Mouse (Mus musculus) neutrophil, adult 5-6 weeks (primary cell): ENCODE results near the gene Rnpep. TPM values are rescaled to one million over a fixed set of nuclear protein-coding genes. Genes with fewer than 3 reads are reported as not detected.
A peak's percentile ranks its signal among the peaks of the same experiment; 100 is the strongest.

Experiments
- ATAC-seq: fragments of 151-379, 151-347 bp; 2 replicates; pipeline ENCODE4 v1.8.0; 2017; ENCODE audit warnings: mild to moderate bottlenecking, moderate TSS enrichment; ENCODE audit not compliant: insufficient number of reproducible peaks, poor library complexity, low FRiP score, severe bottlenecking; ENCODE audit errors: extremely low read depth
- total RNA-seq: library from RNA; stranded (forward); fragments of 200-1000 nt; gene quantifications from 2 replicates; pipeline ENCODE4 v1.2.3, GENCODE M21; 2017

Rnpep gene
- 70.6 and 71.6 TPM in 2 replicates for total RNA-seq

GRCm38 (mm10) chr1:135283826-135284291 lies at the start of gene Rnpep:
Gene Rnpep (minus strand): TSS chr1:135284084.
- ATAC-seq = peak; percentile 32

DNA sequence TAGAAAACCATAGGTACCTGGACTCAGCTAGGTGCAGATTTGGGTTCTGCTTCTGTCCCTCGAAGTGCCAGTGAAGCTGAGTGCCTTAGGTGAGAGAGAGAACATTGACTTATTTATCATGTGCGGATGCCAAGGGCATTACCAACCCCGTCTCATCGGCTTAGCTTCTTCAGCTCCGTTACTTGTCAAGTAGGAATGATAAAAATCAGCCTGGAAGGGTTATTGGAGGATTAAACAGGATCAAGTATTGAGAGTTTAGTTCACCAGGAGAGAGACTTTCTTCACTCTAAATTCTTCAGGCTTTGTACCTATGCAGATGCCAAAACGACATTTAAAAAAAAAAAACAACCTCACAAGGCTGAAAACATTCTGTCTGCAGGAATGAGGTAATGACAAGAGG lies 46.7 kb upstream of the Rnpep start:
- no peak for ATAC-seq

DNA sequence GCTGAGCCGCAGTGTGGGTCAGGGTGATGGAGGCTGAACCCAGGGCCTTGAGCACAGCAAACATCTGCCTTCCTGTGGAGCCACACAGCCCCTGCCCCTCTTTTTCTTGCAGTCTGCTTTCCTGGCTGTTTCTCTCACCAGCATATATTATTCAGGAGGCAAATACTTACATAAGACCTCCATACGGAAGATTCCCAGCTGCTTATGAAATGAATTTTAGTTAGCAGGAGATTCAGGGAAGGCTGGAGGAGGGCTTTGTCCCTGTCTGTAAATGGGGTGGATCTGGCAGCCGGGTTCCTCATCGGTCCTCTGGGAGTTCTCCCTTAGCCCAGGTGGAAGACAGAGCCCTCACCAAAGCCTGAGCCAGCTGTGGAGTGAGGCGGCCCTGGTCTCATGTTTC lies 44.5 kb upstream of the Rnpep start:
- ATAC-seq = no peak

GRCm38 (mm10) chr1:135325934-135326333 lies 42.0 kb upstream of the Rnpep start:
- no peak for ATAC-seq

DNA sequence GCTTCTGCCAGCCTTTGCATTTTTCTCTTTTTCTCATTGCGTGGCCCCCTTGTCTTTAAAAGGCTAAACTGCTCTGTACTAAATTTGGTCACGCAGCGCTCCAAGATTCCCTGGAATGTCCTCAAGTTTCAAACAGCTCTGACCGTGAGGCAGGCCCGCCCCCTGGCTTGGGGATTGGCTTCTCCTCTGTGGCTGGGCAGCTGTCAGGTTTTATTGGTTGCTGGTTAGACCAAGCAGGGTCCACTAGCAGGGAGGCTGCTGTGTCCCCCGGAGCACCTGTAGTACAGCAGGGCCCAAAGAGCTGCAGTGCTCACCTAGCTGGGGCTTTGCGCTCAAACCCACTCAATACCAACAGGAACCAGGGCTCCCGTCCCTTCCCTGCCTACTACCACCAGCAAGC lies 40.7 kb upstream of the Rnpep start, which contains the start of gene Lmod1:
Gene Lmod1, plus strand, starts transcription at position 237 of the 400 bp plus-strand sequence.
- ATAC-seq = no peak

DNA sequence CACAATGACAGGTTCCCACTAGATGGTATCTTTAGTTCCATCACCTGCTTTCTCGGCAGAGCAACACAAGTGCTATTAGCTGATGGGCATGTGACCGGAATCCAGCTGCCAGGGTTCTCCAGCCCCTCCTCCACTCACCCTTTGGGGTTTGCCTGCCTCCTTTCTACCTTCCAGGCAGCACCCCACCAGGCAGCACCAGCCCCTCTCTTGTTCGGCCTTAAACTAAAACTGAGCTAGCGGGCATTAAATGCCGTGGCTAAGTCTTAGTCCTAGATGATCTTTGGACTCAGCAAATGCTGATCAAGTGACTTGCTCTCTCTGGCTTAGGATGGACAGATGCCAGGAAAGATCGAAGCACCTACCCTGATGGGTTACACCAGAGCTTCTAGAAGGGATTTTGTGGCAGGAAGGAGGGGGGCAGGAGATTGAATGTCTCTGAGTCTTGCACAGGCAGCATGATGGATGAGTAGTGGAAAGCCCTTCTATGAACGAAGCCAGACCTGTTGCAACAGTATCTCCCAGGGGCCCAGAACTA lies 39.5 kb upstream of the Rnpep start:
- no peak for ATAC-seq

DNA sequence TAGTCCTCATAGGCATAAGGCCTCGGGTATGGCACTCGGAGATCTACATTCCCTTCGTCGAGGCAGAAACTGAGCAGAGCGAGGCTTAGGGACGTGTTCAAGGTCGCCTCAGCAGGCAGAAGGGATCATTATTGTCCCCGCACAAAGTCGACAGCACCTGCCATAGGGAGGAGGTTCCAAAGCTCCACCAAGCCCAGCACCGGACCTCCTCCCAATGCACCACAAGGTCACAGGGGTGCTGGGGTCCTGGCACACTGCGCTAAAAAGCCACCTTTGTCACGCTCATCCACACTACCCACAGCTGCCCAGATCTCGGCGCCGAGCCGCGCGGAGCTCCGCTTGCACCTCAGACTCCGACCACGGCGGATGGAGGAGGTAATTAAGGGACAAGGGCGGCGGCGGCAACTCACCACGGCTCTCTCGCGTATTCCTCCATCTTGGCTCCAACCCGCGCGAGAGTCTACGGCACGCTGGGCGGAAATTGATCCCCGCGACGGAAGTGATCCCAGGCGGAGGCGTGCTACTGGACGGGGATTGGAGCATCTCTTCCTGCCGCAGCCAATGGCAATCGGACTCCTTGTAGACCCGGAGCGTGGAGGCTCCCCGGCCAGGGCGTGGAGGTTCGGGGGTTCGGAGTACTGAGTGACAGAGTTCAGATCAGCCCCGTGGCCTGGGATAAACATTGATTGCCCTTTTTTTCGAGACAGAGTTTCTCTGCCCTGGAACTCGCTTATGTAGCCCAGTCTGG lies 29.6 kb upstream of the Rnpep start, which contains the start of gene Timm17a:
Gene Timm17a, minus strand, starts transcription at position 495 of the 748 bp plus-strand sequence.
- ATAC-seq = peak; percentile 97

GRCm38 (mm10) chr1:135312201-135312600 lies 28.3 kb upstream of the Rnpep start:
- ATAC-seq = no peak

DNA sequence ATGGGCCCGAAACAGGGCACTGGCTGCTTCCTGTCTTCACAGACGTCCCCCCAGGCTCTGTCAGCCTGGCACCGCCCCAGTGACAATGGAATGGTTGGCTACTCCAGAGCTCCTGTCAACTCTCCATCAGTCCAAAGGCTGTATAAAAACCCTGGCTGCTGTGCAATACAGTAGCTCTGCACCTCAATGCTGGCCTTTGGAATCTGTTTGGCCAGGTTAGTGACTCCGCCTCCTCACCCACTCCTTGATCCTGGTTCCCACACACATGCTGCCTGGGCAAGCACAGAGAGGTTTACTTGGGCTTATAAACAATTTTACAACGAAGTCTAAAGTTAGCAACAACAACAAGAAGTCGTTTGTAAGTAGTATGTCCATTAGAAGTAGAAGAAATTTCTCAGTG lies 27.5 kb upstream of the Rnpep start:
- no peak for ATAC-seq

GRCm38 (mm10) chr1:135290908-135291307 lies 7.0 kb upstream of the Rnpep start:
- no peak for ATAC-seq

- no peak for ATAC-seq
Observed at GRCm38 (mm10) chr1:135286311-135286710, 2.4 kb upstream of the Rnpep start.

DNA sequence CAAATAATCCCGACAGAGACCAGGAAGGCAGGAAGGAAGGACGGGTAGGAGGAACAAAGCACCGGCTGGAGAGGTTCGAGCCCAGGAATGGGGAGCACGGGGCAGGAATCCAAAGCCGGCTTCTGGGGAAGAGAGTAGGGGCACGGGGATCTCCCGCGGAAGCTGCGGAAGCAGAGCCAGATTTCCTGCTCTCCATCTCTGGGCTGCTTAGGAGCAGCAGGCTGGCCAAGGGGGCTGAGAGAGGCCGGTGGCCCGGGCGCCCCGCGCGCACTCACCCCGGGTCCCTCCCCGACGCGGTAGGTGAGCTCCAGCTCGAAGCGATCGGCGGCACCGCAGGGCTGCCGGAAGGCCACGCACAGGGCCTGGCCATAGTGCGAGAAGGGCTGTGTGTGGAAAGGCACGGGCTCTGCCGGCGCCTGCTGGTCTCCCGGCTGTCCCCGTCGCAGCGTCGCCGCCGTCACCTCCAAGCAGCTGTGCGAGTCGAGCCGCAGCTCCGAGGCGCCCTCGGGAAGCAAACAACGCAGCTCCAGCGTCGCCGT lies 528 bp downstream of the Rnpep start:
- ATAC-seq = peak; percentile 30; the same call in 1 of the 2 replicates

GRCm38 (mm10) chr1:135282536-135283286 lies 1.2 kb downstream of the Rnpep start:
- ATAC-seq = peak; percentile 76

- ATAC-seq = no peak
Observed at GRCm38 (mm10) chr1:135281841-135282240, 2.0 kb downstream of the Rnpep start.

DNA sequence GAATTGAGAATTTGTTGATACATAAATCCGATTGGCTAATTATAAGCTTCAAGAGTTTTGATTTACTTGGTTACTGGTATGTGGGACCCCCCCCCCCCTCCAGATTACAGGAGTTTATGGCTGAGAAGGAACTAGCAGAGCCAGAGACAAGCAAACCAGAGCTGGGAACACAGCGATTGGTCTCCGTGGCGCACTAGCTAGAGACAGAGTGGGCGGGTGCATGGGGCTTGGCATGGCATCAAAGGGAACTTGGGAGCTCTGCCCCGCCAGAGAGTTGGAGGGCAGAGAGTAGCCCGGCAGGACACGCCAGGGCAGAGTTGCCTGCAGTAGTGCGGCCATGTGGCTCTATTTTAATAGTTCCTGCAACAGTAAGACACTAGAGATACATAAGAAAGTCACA lies 3.2 kb downstream of the Rnpep start:
- no peak for ATAC-seq

- ATAC-seq = no peak
Observed at GRCm38 (mm10) chr1:135271371-135271770, 12.5 kb downstream of the Rnpep start.

DNA sequence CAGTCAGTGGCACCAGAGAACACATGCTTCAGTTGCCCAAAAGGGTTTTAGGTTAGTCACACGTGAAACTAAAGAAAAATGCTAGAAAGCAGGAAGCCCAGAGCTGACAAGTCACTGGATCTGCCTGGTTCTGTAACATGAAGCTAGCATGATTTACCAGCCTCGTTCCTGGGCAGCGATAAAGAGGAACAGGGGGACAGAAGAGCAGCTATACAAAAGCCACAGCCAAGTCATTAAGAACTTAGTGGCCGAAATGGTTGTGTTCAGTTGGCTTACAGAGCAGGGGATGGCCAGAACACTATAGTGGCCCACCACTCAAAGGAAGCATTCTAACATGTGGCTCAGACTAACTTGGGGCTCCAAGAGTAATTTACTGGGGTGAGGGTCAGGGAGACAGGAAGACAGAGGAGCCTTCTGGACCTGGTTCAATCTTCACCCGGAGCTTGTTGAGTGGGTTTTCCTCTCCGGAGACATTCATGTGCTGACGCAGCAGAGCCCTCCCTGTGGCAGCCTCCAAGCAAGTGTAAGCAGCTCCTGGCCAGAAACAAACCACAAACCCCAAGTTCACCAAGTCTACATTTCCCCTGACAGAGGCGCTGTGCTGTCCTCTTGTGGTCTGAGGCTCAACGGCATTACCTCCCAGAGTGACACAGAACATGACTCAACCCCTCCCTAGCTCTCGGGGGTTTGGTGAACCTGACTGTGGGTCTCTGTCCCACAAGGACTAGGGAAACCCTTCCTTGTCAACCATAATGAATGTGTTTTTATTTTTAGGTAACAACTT lies 16.0 kb downstream of the Rnpep start:
- no peak for ATAC-seq

GRCm38 (mm10) chr1:135265834-135266233 lies 18.1 kb downstream of the Rnpep start:
- no peak for ATAC-seq

- no peak for ATAC-seq
Observed at GRCm38 (mm10) chr1:135263316-135263715, 20.6 kb downstream of the Rnpep start.
